Mouse (Mus musculus) subcutaneous adipose tissue, adult 2 months (tissue): ENCODE results near the gene Gpr85. TPM values are rescaled to one million over a fixed set of nuclear protein-coding genes. Genes with fewer than 3 reads are reported as not detected.

ENCODE experiments used
- polyA plus RNA-seq: library from polyadenylated mRNA; depleted of rRNA; stranded (reverse); fragments of >200 nt; gene quantifications from 2 replicates; pipeline ENCODE4 v1.2.3, GENCODE M21; 2012; ENCODE audit warnings: low replicate concordance; rRNA removed

Gene Gpr85
- 0.39 and 1.3 TPM in 2 replicates for polyA plus RNA-seq

GRCm38 (mm10) chr6:13839345-13840054, at the start of gene Gpr85:
Gene Gpr85 (minus strand): TSS chr6:13839942.

DNA sequence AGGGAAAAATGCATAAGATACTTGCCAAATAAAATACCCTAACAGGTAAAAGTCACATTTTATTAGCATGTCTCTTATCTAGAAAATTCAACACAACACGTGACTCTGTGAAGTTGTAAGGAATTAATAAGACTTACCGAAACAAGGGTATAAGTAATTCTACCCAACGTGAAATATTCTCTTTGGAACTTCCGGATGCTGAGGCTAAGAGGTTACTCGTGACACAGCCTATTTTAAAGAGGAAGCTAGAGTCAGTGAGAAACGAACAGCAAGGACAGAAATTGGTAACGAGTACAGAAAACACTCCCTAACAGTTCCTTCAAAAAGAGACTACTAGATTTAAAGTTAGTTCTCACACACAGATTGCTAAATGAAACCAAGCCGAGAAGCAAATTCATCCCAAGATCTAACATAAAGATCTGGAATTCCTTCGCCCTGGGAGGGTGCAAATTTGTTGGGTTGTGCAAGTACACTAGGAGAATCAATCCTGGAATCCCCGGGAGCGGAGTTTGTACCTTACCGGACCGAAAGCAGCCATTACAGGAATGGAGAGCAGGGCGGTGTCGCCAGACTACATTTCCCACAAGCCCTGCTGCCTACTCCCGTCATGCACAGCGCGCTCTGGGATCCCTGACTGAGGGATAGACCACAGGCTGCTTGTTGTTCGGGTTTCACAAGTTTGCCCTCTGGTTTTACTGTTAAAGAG, 31.3 kb upstream of the Gpr85 start, which contains the start of gene 2610001J05Rik:
Gene 2610001J05Rik, minus strand, starts transcription at position 600 of the 706 bp plus-strand sequence.

Other genes starting within 250 kb of the Gpr85 start
- gene Tmem168, start 231.8 kb downstream of the Gpr85 start, polyA plus RNA-seq: 8.8 and 13.4 TPM in 2 replicates
- gene Bmt2, start 162.0 kb downstream of the Gpr85 start, polyA plus RNA-seq: 2.0 and 3.9 TPM in 2 replicates
- gene 2610001J05Rik, start 31.6 kb upstream of the Gpr85 start, polyA plus RNA-seq: 42.5 and 50.7 TPM in 2 replicates